In genomic region chr12:81685981-81686380, GRCm38 (mm10) we compare ENCODE assay signal across 22 mouse cellular contexts. TPM values are rescaled to one million over a fixed set of nuclear protein-coding genes. Genes with fewer than 3 reads are reported as not detected.
DNase-seq lines count a peak whose midpoint lies in the region; ATAC-seq and TF ChIP-seq lines count a peak whose summit lies in the region.
"Had no signal": no experiment of that assay in that cellular context is flagged by ENCODE, and none has a peak within 500 bp of the region (broad histone marks: within the 10 kb centered on the region; RNA-seq: fewer than 3 reads in every experiment).

No protein-coding gene starts in this region.

- no peaks in the 10 kb centered on the region for H3K9me3 ChIP-seq in forebrain, embryonic 10.5 days
- no peaks in the 10 kb centered on the region for H3K9me3 ChIP-seq in forebrain, embryonic 16.5 days (ENCODE audit: control insufficient read depth, low read length)
- no peaks in the 10 kb centered on the region for H3K9me3 ChIP-seq in midbrain, embryonic 10.5 days (replicated peaks)
- H3K9me3 ChIP-seq in midbrain, postnatal 0 days (ENCODE audit: low read length), result no peaks in the 10 kb centered on the region
- H3K9me3 ChIP-seq: G1E; limb, embryonic 10.5 days had no signal

- peak overlapping the region; percentile 51 for H3K27ac ChIP-seq in forebrain, embryonic 10.5 days
- H3K27ac ChIP-seq in forebrain, embryonic 16.5 days (ENCODE audit: low read length), result no peak overlapping the region
- peak overlapping the region; percentile 49; the same call in 1 of the 2 replicates for H3K27ac ChIP-seq in midbrain, embryonic 10.5 days (replicated peaks)
- no peak overlapping the region for H3K27ac ChIP-seq in midbrain, postnatal 0 days (ENCODE audit: low read depth, low read length)
- H3K27ac ChIP-seq: layer of hippocampus, adult 2 months; limb, embryonic 10.5 days had no signal

- peaks cover 69% of the 10 kb centered on the region for H3K4me1 ChIP-seq in forebrain, embryonic 10.5 days
- peaks cover 9% of the 10 kb centered on the region for H3K4me1 ChIP-seq in forebrain, embryonic 16.5 days (replicated peaks; ENCODE audit: control insufficient read depth, insufficient read depth, low read length)
- H3K4me1 ChIP-seq in midbrain, embryonic 10.5 days, result peaks cover 39% of the 10 kb centered on the region
- no peaks in the 10 kb centered on the region for H3K4me1 ChIP-seq in midbrain, postnatal 0 days (ENCODE audit: insufficient read depth, low read length)

- no peak for ATAC-seq in forebrain, embryonic 16.5 days
- ATAC-seq in midbrain, postnatal 0 days (ENCODE audit: low FRiP score), result peak; percentile 63; the same call in 1 of the 2 replicates
- no peak for ATAC-seq in inflammation-experienced regulatory T-cells, adult 6 months
- ATAC-seq: liver, postnatal 0 days had no signal

- H3K27me3 ChIP-seq in forebrain, embryonic 10.5 days (ENCODE audit: poor library complexity, severe bottlenecking), result peaks cover 50% of the 10 kb centered on the region
- H3K27me3 ChIP-seq in forebrain, embryonic 16.5 days (replicated peaks; ENCODE audit: control insufficient read depth, insufficient read depth, low read length), result no peaks in the 10 kb centered on the region
- peaks cover 9% of the 10 kb centered on the region for H3K27me3 ChIP-seq in midbrain, embryonic 10.5 days (ENCODE audit: low read depth, poor library complexity, severe bottlenecking)
- H3K27me3 ChIP-seq in midbrain, postnatal 0 days (ENCODE audit: insufficient read depth, low read length), result no peaks in the 10 kb centered on the region

- H3K4me3 ChIP-seq in forebrain, embryonic 10.5 days, result peak overlapping the region; percentile 18; the same call in 1 of the 2 replicates
- H3K4me3 ChIP-seq in forebrain, embryonic 16.5 days (replicated peaks; ENCODE audit: low read length), result no peak overlapping the region
- no peak overlapping the region for H3K4me3 ChIP-seq in midbrain, embryonic 10.5 days
- no peak overlapping the region for H3K4me3 ChIP-seq in midbrain, postnatal 0 days (ENCODE audit: low read depth, low read length)
- H3K4me3 ChIP-seq: layer of hippocampus, adult 2 months; limb, embryonic 10.5 days had no signal

- 24% methylated on average over 3 of the region's 3 CpGs for WGBS in forebrain, embryonic 10.5 days
- WGBS in forebrain, embryonic 16.5 days, result 16% methylated on average over 3 of the region's 3 CpGs
- 25% methylated on average over 3 of the region's 3 CpGs for WGBS in midbrain, embryonic 10.5 days
- 33% methylated on average over 3 of the region's 3 CpGs for WGBS in midbrain, postnatal 0 days

- TF ChIP-seq CTCF in midbrain, postnatal 0 days (IDR thresholded peaks at IDR 0.05), result no peak

- H3K4me2 ChIP-seq in forebrain, embryonic 16.5 days (ENCODE audit: low read length), result no peak overlapping the region
- H3K4me2 ChIP-seq in midbrain, postnatal 0 days (ENCODE audit: low read depth, low read length, poor library complexity, severe bottlenecking), result no peak overlapping the region
- H3K4me2 ChIP-seq: heart, embryonic 11.5 days had no signal

- no peaks in the 10 kb centered on the region for H3K36me3 ChIP-seq in forebrain, embryonic 10.5 days (replicated peaks)
- no peaks in the 10 kb centered on the region for H3K36me3 ChIP-seq in forebrain, embryonic 16.5 days (ENCODE audit: control insufficient read depth, insufficient read depth)
- H3K36me3 ChIP-seq in midbrain, embryonic 10.5 days, result no peaks in the 10 kb centered on the region
- H3K36me3 ChIP-seq in midbrain, postnatal 0 days (ENCODE audit: insufficient read depth, low read length), result no peaks in the 10 kb centered on the region
- H3K36me3 ChIP-seq: G1E; limb, embryonic 10.5 days had no signal

- no peak overlapping the region for H3K9ac ChIP-seq in forebrain, embryonic 16.5 days (replicated peaks; ENCODE audit: low read depth, low read length)
- 0 out of 2 replicates have a peak overlapping the region, but pooled peaks have one; percentile 1 for H3K9ac ChIP-seq in midbrain, postnatal 0 days (replicated peaks; ENCODE audit: low read length, poor library complexity, severe bottlenecking)
- H3K9ac ChIP-seq: liver, postnatal 0 days had no signal

- DNase-seq in forebrain, embryonic 10.5 days (ENCODE audit: extremely low spot score, low spot score), result no peak
- DNase-seq in MN1 (ENCODE audit: low spot score), result peak; percentile 18
- DNase-seq in midbrain, embryonic 10.5 days (ENCODE audit: low spot score), result no peak
- DNase-seq in midbrain, postnatal 0 days (ENCODE audit: low spot score), result no peak
- no peak for DNase-seq in spleen, postnatal 10 days (ENCODE audit: low spot score in 2 of 2)
- DNase-seq in spleen, postnatal 14 days (ENCODE audit: low spot score in 2 of 2), result no peak
- DNase-seq: adrenal gland, postnatal 25 days; cerebellum, adult 11-12 months; cerebellum, postnatal 25 days; heart, postnatal 10 days; kidney, adult 2 months; kidney, postnatal 10 days; liver, postnatal 0 days; lung, postnatal 10 days; thymus, postnatal 36 days had no signal

RNA-seq across cellular contexts. Expression of gene Ttc9, which starts 54.9 kb away (rescaled TPM):
- 3.5 and 4.5 TPM in 2 replicates for polyA plus RNA-seq in forebrain, embryonic 10.5 days (2016; fragmentation: Nextera tagmentation; extraction: Ambion mirVana)
- polyA plus RNA-seq in forebrain, embryonic 16.5 days (2015; fragmentation: Nextera tagmentation; extraction: Ambion mirVana), result 20.3 and 24.6 TPM in 2 replicates
- polyA plus RNA-seq in midbrain, embryonic 10.5 days (2016; fragmentation: Nextera tagmentation; extraction: Ambion mirVana), result 2.0 and 2.6 TPM in 2 replicates
- 58.4 and 60.2 TPM in 2 replicates for total RNA-seq in midbrain, postnatal 0 days (2014; rRNA removed)
- 16.3 and 16.7 TPM in 2 replicates for polyA plus RNA-seq in midbrain, postnatal 0 days (2015; fragmentation: Nextera tagmentation; extraction: Ambion mirVana)
- under 1 TPM in 1 of 3 experiments, not detected in 2; 0.09 TPM for polyA plus RNA-seq in inflammation-experienced regulatory T-cells, adult 6 months (2017; shearing (Covaris generic))
- total RNA-seq: liver, adult 2 months had no signal
- polyA plus RNA-seq: G1E; liver, adult 2 months; liver, postnatal 0 days had no signal

Comparison
In these comparisons a context has a peak if more than half of its experiments do, and no peak if none do; other contexts are left out.
1. H3K27ac ChIP-seq: peak in forebrain, embryonic 10.5 days (single experiment) and midbrain, embryonic 10.5 days (single experiment); none in forebrain, embryonic 16.5 days (single experiment) and midbrain, postnatal 0 days (single experiment).